Comparison of ENCODE assay signal across 20 mouse cellular contexts in the genomic region with DNA sequence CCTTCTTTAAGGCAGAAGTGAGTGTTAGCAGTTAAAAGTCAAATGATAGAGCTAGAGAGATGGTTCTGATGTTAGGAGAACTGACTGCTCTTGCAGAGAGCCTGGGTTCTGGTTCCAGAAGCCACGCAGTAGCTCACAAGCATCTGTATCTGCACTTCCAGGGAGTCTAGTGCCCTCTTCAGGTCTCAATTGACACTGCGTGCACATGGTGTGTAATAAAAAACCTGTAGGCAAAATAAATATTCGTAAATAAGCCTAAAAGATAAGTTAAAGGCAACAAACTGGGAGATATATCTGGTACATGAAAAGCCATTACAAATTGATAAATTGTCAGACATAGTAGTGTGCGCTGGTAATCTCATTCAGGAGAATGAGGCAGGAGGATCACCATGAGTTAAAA.
DNase-seq lines count a peak whose midpoint lies in the region; ATAC-seq and TF ChIP-seq lines count a peak whose summit lies in the region.
"Had no signal": no experiment of that assay in that cellular context is flagged by ENCODE, and none has a peak within 500 bp of the region (broad histone marks: within the 10 kb centered on the region; RNA-seq: fewer than 3 reads in every experiment).

No protein-coding gene starts in this region.

- intact Hi-C loops in left cerebral cortex, adult 2 months (cut with DNase I) = no loop called here
- intact Hi-C loops in left cerebral cortex, postnatal 25 days (cut with DNase I) = no loop called here

- DNase-seq in forebrain, postnatal 0 days = no peak
- DNase-seq in forebrain, embryonic 11.5 days (ENCODE audit: low spot score) = no peak
- DNase-seq in left cerebral cortex, adult 2 months (ENCODE audit: extremely low spot score in 1 of 2, low spot score in 2 of 2) = no peak
- DNase-seq in left cerebral cortex, postnatal 25 days (ENCODE audit: low spot score in 2 of 2) = no peak
- no peak for DNase-seq in testis, postnatal 14 days (ENCODE audit: low spot score)
- no peak for DNase-seq in yolk sac, embryonic 10.5 days (ENCODE audit: low spot score)
- DNase-seq: adrenal gland, postnatal 36 days; cerebellum, postnatal 36 days; heart, adult 11 months; kidney, adult 9 months; lung, adult 2 months; thymus, postnatal 14 days had no signal

- no peak overlapping the region for H3K27ac ChIP-seq in forebrain, postnatal 0 days (ENCODE audit: low read depth, low read length)
- no peak overlapping the region for H3K27ac ChIP-seq in forebrain, embryonic 11.5 days (ENCODE audit: low read depth, low read length)
- H3K27ac ChIP-seq in left cerebral cortex, adult 2 months = no peak overlapping the region
- no peak overlapping the region for H3K27ac ChIP-seq in cortical plate, adult 2 months (ENCODE audit: insufficient read depth, low read length)
- H3K27ac ChIP-seq: forebrain, embryonic 13.5 days; hindbrain, embryonic 15.5 days; limb, embryonic 13.5 days; stomach, embryonic 15.5 days had no signal

- no peaks in the 10 kb centered on the region for H3K27me3 ChIP-seq in forebrain, postnatal 0 days (ENCODE audit: insufficient read depth, low read length)
- no peaks in the 10 kb centered on the region for H3K27me3 ChIP-seq in forebrain, embryonic 11.5 days (ENCODE audit: control insufficient read depth, insufficient read depth, low read length)
- no peaks in the 10 kb centered on the region for H3K27me3 ChIP-seq in E14TG2a.4 (ENCODE audit: insufficient read depth, low read length)
- H3K27me3 ChIP-seq: forebrain, embryonic 13.5 days; hindbrain, embryonic 15.5 days; stomach, embryonic 15.5 days had no signal

- H3K9me3 ChIP-seq in forebrain, postnatal 0 days (ENCODE audit: low read length) = no peaks in the 10 kb centered on the region
- H3K9me3 ChIP-seq in forebrain, embryonic 11.5 days (ENCODE audit: control insufficient read depth, low read length) = no peaks in the 10 kb centered on the region
- H3K9me3 ChIP-seq in E14TG2a.4 (ENCODE audit: low read length) = no peaks in the 10 kb centered on the region
- H3K9me3 ChIP-seq: forebrain, embryonic 13.5 days; hindbrain, embryonic 15.5 days; limb, embryonic 13.5 days; stomach, embryonic 15.5 days had no signal

- no peak overlapping the region for H3K4me2 ChIP-seq in forebrain, postnatal 0 days (ENCODE audit: low read depth)
- no peak overlapping the region for H3K4me2 ChIP-seq in forebrain, embryonic 11.5 days (ENCODE audit: low read depth, low read length, severe bottlenecking)
- H3K4me2 ChIP-seq: forebrain, embryonic 13.5 days; hindbrain, embryonic 15.5 days; limb, embryonic 13.5 days; stomach, embryonic 15.5 days had no signal

- TF ChIP-seq CTCF in forebrain, postnatal 0 days (IDR thresholded peaks at IDR 0.05; ENCODE audit: low read depth) = peak; percentile 41; the same call in 1 of the 2 replicates
- peak; percentile 42 for TF ChIP-seq CTCF in left cerebral cortex, adult 2 months (IDR thresholded peaks at IDR 0.05)
- TF ChIP-seq CTCF in E14TG2a.4 (conservative IDR thresholded peaks at IDR 0.05; ENCODE audit: low read length) = peak; percentile 94
- TF ChIP-seq CTCF in cortical plate, adult 2 months (IDR thresholded peaks at IDR 0.05; ENCODE audit: extremely low read depth, insufficient read depth, low read length) = peak; percentile 23; the same call in 1 of the 2 replicates

- 55% methylated on average over 4 of the region's 4 CpGs for WGBS in forebrain, postnatal 0 days
- WGBS in forebrain, embryonic 11.5 days = 54% methylated on average over 4 of the region's 4 CpGs

- no peak overlapping the region for H3K9ac ChIP-seq in forebrain, postnatal 0 days
- H3K9ac ChIP-seq in forebrain, embryonic 11.5 days (ENCODE audit: low read length) = no peak overlapping the region
- H3K9ac ChIP-seq: forebrain, embryonic 13.5 days; hindbrain, embryonic 15.5 days; limb, embryonic 13.5 days; stomach, embryonic 15.5 days had no signal

- ATAC-seq in forebrain, postnatal 0 days = no peak
- ATAC-seq in forebrain, embryonic 11.5 days (replicated peaks; ENCODE audit: low FRiP score) = no peak
- ATAC-seq: activated CD4-positive, CD25-positive, alpha-beta regulatory T cell, adult 4 months; forebrain, embryonic 13.5 days had no signal

- H3K36me3 ChIP-seq in forebrain, postnatal 0 days (ENCODE audit: insufficient read depth) = no peaks in the 10 kb centered on the region
- no peaks in the 10 kb centered on the region for H3K36me3 ChIP-seq in forebrain, embryonic 11.5 days (ENCODE audit: control insufficient read depth, insufficient read depth, low read length)
- H3K36me3 ChIP-seq in E14TG2a.4 (ENCODE audit: insufficient read depth, low read length) = no peaks in the 10 kb centered on the region
- H3K36me3 ChIP-seq: hindbrain, embryonic 15.5 days; limb, embryonic 13.5 days; stomach, embryonic 15.5 days had no signal

- no peak for TF ChIP-seq POLR2A in cortical plate, adult 2 months (IDR thresholded peaks at IDR 0.05; ENCODE audit: extremely low read depth, insufficient read depth, low read length)

- no peak overlapping the region for H3K4me3 ChIP-seq in forebrain, postnatal 0 days (ENCODE audit: low read depth, low read length)
- H3K4me3 ChIP-seq in forebrain, embryonic 11.5 days (ENCODE audit: low read depth, low read length) = no peak overlapping the region
- no peak overlapping the region for H3K4me3 ChIP-seq in left cerebral cortex, adult 2 months
- H3K4me3 ChIP-seq in E14TG2a.4 (replicated peaks; ENCODE audit: low read length) = no peak overlapping the region
- H3K4me3 ChIP-seq in cortical plate, adult 2 months (ENCODE audit: insufficient read depth, low read length) = no peak overlapping the region
- H3K4me3 ChIP-seq: forebrain, embryonic 13.5 days; hindbrain, embryonic 15.5 days; limb, embryonic 13.5 days; megakaryocyte, embryonic 14.5 days; stomach, embryonic 15.5 days had no signal

- no peaks in the 10 kb centered on the region for H3K4me1 ChIP-seq in forebrain, postnatal 0 days (ENCODE audit: insufficient read depth)
- no peaks in the 10 kb centered on the region for H3K4me1 ChIP-seq in forebrain, embryonic 11.5 days (replicated peaks; ENCODE audit: control insufficient read depth, insufficient read depth, low read length)
- H3K4me1 ChIP-seq in E14TG2a.4 (replicated peaks; ENCODE audit: low read depth, low read length) = no peaks in the 10 kb centered on the region
- no peaks in the 10 kb centered on the region for H3K4me1 ChIP-seq in cortical plate, adult 2 months (ENCODE audit: control insufficient read depth, insufficient read depth, low read length)
- H3K4me1 ChIP-seq: forebrain, embryonic 13.5 days; hindbrain, embryonic 15.5 days; limb, embryonic 13.5 days; stomach, embryonic 15.5 days had no signal

Comparison
In these comparisons a context has a peak if more than half of its experiments do, and no peak if none do; other contexts are left out.
1. CTCF ChIP-seq: peak in every context shown above with its lines; median percentile 94 in E14TG2a.4; 42 in left cerebral cortex, adult 2 months; 41 in forebrain, postnatal 0 days; 23 in cortical plate, adult 2 months.